Mouse (Mus musculus) embryo, embryonic 11 days (tissue): ENCODE data around the gene Klhl29.

Source experiments
- DNase-seq: peaks from one replicate; pipeline ENCODE4 v3.0.0-alpha.2; 2015

Klhl29 gene

GRCm38 (mm10) chr12:5108613-5109012 lies 266.9 kb downstream of the Klhl29 start:
- DNase-seq, result peak; percentile 14

- no peak for DNase-seq
These were observed 267.7 kb downstream of the Klhl29 start for GRCm38 (mm10) chr12:5107795-5108194.

GRCm38 (mm10) chr12:5104422-5105052 lies 270.9 kb downstream of the Klhl29 start:
- DNase-seq, result no peak

- DNase-seq, result no peak
These were observed 274.0 kb downstream of the Klhl29 start for GRCm38 (mm10) chr12:5101411-5102024.

- no peak for DNase-seq
These were observed 275.9 kb downstream of the Klhl29 start for GRCm38 (mm10) chr12:5099572-5099971.

- no peak for DNase-seq
These were observed 286.8 kb downstream of the Klhl29 start for GRCm38 (mm10) chr12:5088639-5089038.

GRCm38 (mm10) chr12:5087787-5088519 lies 287.5 kb downstream of the Klhl29 start:
- DNase-seq, result peak; percentile 58

- DNase-seq, result no peak
These were observed 290.8 kb downstream of the Klhl29 start for GRCm38 (mm10) chr12:5084714-5085113.

- no peak for DNase-seq
These were observed 294.0 kb downstream of the Klhl29 start for GRCm38 (mm10) chr12:5081480-5081879.

GRCm38 (mm10) chr12:5073191-5073590 lies 302.3 kb downstream of the Klhl29 start:
- no peak for DNase-seq

- DNase-seq, result no peak
These were observed 305.4 kb downstream of the Klhl29 start for GRCm38 (mm10) chr12:5070131-5070530.

- no peak for DNase-seq
These were observed 307.9 kb downstream of the Klhl29 start for GRCm38 (mm10) chr12:5067590-5067989.

- no peak for DNase-seq
These were observed 327.4 kb downstream of the Klhl29 start for GRCm38 (mm10) chr12:5048104-5048503.

GRCm38 (mm10) chr12:5044141-5044540 lies 331.3 kb downstream of the Klhl29 start:
- DNase-seq, result no peak

GRCm38 (mm10) chr12:5038008-5038407 lies 337.5 kb downstream of the Klhl29 start:
- DNase-seq, result no peak

GRCm38 (mm10) chr12:5029035-5029434 lies 346.4 kb downstream of the Klhl29 start:
- peak; percentile 6 for DNase-seq
